Mouse (Mus musculus) E14TG2a.4 (cell line): ENCODE results near the gene Ly6g5c.
"Not testable (repeated sequence)": the region's sequence is repeated elsewhere in the genome, so short reads cannot be mapped to it uniquely, and the experiment has no call there.

Experiments
- H3K27me3 ChIP-seq: 2 replicates; pipeline ENCODE4 v1.6.1; 2014; ENCODE audit warnings: low read length, control low read depth; ENCODE audit not compliant: insufficient read depth
- H3K36me3 ChIP-seq: 2 replicates; pipeline ENCODE4 v1.6.1; 2014; ENCODE audit warnings: low read length, control low read depth; ENCODE audit not compliant: insufficient read depth
- H3K4me1 ChIP-seq: replicated peaks from 2 replicates; pipeline ENCODE4 v1.6.1; 2014; ENCODE audit warnings: low read depth, low read length, control low read depth
- H3K4me3 ChIP-seq: replicated peaks from 2 replicates; pipeline ENCODE4 v1.5.1; 2014; ENCODE audit warnings: mild to moderate bottlenecking, low read length
- H3K9me3 ChIP-seq: 2 replicates; pipeline ENCODE4 v1.6.1; 2014; ENCODE audit warnings: low read length, control low read depth
- CTCF ChIP-seq: conservative IDR thresholded peaks from 2 replicates; pipeline ENCODE4 v1.5.1; 2014; ENCODE audit warnings: low read length
- NANOG ChIP-seq: IDR thresholded peaks from 2 replicates; pipeline ENCODE4 v1.6.1; 2014; ENCODE audit warnings: borderline replicate concordance, low read length, mixed read lengths
- POU5F1 ChIP-seq: IDR thresholded peaks from 2 replicates; pipeline ENCODE4 v1.6.1; 2014; ENCODE audit warnings: low read length, borderline replicate concordance

Gene Ly6g5c

GRCm38 (mm10) chr17:35115046-35116019 is 7.3 kb downstream of the Ly6g5c start, which contains the start of gene Ly6g5b:
Ly6g5b (minus strand) TSS chr17:35115428.
- Histone ChIP-seq H3K4me3 (no peak within 1 kb of the TSS), H3K9me3 (no peaks in the 10 kb centered on the region), H3K36me3 (peaks cover 62% of the 10 kb centered on the region), H3K27me3 (no peaks in the 10 kb centered on the region), H3K4me1 (peaks cover 61% of the 10 kb centered on the region)
- TF ChIP-seq POU5F1 = no peak
- no peak for TF ChIP-seq NANOG
- no peak for TF ChIP-seq CTCF

GRCm38 (mm10) chr17:35120745-35121142 is 12.7 kb downstream of the Ly6g5c start:
- H3K9me3 ChIP-seq = no peaks in the 10 kb centered on the region
- H3K27me3 ChIP-seq = no peaks in the 10 kb centered on the region
- H3K4me3 ChIP-seq = peak overlapping the region; percentile 98
- H3K4me1 ChIP-seq = peaks cover 60% of the 10 kb centered on the region
- peaks cover 68% of the 10 kb centered on the region for H3K36me3 ChIP-seq
- TF ChIP-seq CTCF (no peak), POU5F1 (no peak), NANOG (no peak)

GRCm38 (mm10) chr17:35121143-35121799 is 13.2 kb downstream of the Ly6g5c start, which contains the start of gene Gpank1:
Gpank1 (plus strand) TSS chr17:35121455.
- H3K27me3 ChIP-seq = no peaks in the 10 kb centered on the region
- H3K36me3 ChIP-seq = peaks cover 63% of the 10 kb centered on the region
- H3K4me1 ChIP-seq = peaks cover 55% of the 10 kb centered on the region
- TF ChIP-seq POU5F1 (no peak), NANOG (no peak)
- H3K9me3 ChIP-seq = no peaks in the 10 kb centered on the region
- H3K4me3 ChIP-seq = peak within 1 kb of the TSS; percentile 98

DNA sequence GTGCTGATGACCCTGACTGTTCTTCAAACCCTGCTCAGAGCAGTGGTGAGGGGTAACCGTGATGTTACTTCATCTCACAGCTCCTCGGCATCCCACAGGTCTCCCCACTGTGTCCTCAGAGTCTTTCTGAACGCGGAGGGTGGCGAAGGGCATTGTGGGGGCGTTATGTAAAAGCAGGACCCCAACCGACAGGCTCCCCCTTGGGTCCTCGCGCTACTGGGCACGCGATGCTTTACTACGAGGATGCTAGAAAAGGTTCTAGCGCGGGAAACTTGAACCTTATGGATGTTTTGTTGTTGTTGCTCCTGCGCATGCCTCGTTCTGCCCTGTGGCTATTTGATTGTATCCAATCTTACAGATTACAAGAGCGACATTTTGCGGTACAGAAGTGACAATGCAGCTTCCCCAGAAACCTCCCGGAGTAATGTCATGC is 13.8 kb downstream of the Ly6g5c start, which contains the start of gene Csnk2b:
TSS of gene Csnk2b (minus strand) at position 183 of the 433 bp plus-strand sequence.
- H3K36me3 ChIP-seq = peaks cover 58% of the 10 kb centered on the region
- TF ChIP-seq POU5F1 = no peak
- TF ChIP-seq NANOG = no peak
- TF ChIP-seq CTCF = no peak
- H3K27me3 ChIP-seq = peaks cover 5% of the 10 kb centered on the region
- H3K4me3 ChIP-seq = peak within 1 kb of the TSS; percentile 98
- peaks cover 57% of the 10 kb centered on the region for H3K4me1 ChIP-seq
- H3K9me3 ChIP-seq = no peaks in the 10 kb centered on the region

- not testable (repeated sequence) for H3K9me3 ChIP-seq, H3K4me3 ChIP-seq
- peaks cover 48% of the 10 kb centered on the region for H3K36me3 ChIP-seq
- H3K4me1 ChIP-seq = peaks cover 59% of the 10 kb centered on the region
- H3K27me3 ChIP-seq = peaks cover 12% of the 10 kb centered on the region
Observed at GRCm38 (mm10) chr17:35123287-35123686, 15.2 kb downstream of the Ly6g5c start.

DNA sequence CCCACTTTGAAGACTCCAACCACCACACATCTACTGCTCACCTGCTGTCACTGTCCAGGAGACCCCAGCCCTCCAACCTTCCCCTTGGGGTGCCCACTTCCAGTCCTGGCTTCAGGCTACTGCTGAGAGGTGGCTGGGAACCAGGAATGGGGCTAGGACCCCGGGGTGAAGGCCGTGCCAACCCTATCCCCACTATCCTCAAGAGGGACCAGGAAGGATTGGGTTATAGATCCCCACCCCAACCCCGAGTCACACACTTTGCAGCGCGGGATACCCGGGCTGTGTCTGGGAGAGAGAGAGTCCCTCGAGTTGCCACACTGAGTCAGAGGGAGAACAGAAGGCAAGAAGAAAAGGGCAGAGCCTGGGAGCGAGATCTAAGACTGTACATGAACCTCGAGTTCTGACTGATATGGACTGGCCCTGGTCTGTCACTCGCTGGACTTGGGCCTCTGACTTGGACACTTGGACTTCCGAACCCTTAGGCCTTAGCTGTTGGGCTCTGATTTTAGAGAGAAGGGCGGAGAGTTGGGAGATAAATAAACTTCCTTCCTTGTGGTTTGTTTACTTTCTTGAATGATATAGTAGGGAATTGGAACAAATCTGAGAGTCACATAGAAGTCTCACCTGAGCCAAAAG is 16.3 kb downstream of the Ly6g5c start:
- Histone ChIP-seq H3K27me3 (peaks cover 12% of the 10 kb centered on the region), H3K36me3 (peaks cover 37% of the 10 kb centered on the region), H3K4me1 (peaks cover 52% of the 10 kb centered on the region)
- not testable (repeated sequence) for H3K4me3 ChIP-seq, H3K9me3 ChIP-seq

DNA sequence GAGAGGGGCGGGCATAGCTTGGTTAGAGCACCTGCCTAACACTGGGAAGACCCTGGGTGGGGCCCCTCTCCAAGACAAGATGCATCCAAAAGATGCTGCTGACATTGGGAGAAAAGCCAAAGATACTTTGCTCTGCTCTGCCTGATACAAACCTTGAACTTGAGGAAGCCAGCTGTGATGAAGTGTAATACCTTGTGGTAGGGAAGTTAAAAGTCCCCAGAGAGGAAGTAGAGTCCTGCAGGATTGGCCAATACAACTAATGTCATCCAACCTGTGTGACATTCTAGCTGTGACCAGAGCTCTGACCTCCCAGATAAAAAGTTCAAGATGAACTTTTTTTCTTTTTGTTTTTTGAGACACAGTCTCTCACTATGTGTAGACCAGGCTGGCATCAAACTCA is 17.0 kb downstream of the Ly6g5c start:
- TF ChIP-seq NANOG (no peak), POU5F1 (no peak), CTCF (no peak)

GRCm38 (mm10) chr17:35125578-35125977 is 17.5 kb downstream of the Ly6g5c start:
- no peak for TF ChIP-seq NANOG
- no peak for TF ChIP-seq CTCF
- Histone ChIP-seq H3K4me3 (peak overlapping the region; percentile 75; the same call in 1 of the 2 replicates), H3K27me3 (peaks cover 12% of the 10 kb centered on the region), H3K36me3 (peaks cover 29% of the 10 kb centered on the region), H3K4me1 (peaks cover 48% of the 10 kb centered on the region), H3K9me3 (no peaks in the 10 kb centered on the region)

More for the DNA sequence above, 17.0 kb downstream of the Ly6g5c start:
- no peaks in the 10 kb centered on the region for H3K9me3 ChIP-seq
- peaks cover 12% of the 10 kb centered on the region for H3K27me3 ChIP-seq
- 0 out of 2 replicates have a peak overlapping the region, but pooled peaks have one; percentile 75 for H3K4me3 ChIP-seq
- peaks cover 30% of the 10 kb centered on the region for H3K36me3 ChIP-seq
- peaks cover 48% of the 10 kb centered on the region for H3K4me1 ChIP-seq
